Mouse (Mus musculus): ENCODE results near the gene Zc3h7b. TPM values are rescaled to one million over a fixed set of nuclear protein-coding genes. Genes with fewer than 3 reads are reported as not detected.
"Not testable (repeated sequence)": the region's sequence is repeated elsewhere in the genome, so short reads cannot be mapped to it uniquely, and the experiment has no call there.

Gene Zc3h7b
- total RNA-seq (2014; rRNA removed) (136 and 148 TPM in 2 replicates), polyA plus RNA-seq (2015; fragmentation: Nextera tagmentation; extraction: Ambion mirVana) (31.4 and 34.5 TPM in 2 replicates)

DNA sequence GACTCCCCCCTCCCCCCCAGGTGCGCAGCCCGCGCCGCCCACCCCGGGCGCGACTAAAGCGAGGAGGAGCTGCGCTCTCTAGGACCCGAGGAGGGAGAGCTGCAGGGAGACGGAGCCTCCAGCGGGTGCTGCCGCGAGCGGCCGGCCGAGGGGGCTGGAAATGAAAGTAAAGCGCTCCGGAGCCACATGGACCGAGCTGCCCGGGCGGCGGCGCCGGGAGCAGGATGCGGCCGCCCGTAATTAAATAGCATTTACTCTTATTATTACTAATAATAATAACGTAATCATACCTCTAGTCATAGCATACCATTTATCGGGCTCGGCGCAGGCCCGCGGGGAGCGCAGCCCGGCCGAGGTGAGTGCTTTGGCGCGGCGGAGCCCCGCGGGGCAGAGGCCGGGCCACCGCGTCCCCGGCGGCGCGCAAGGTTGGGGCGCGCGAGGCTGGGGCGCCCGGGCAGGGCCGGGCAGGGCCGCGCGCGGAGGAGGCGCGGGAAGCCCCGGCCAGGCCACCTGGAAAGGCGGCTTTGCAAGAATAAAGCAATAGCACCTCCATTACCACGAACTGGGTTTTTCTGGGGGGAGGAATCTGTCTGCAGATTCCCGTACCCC is at the start of gene Zc3h7b, which contains the start of gene Rangap1:
Zc3h7b (plus strand) TSS at position 66 of the 609 bp plus-strand sequence.
Rangap1 (minus strand) TSS at position 539 of the 609 bp plus-strand sequence.
- Histone ChIP-seq H3K4me3 (ENCODE audit: low read length) (peak within 1 kb of the TSS; percentile 80), H3K4me2 (ENCODE audit: low read depth, low read length) (peak within 1 kb of the TSS; percentile 77), H3K27ac (peak within 1 kb of the TSS; percentile 95), H3K27me3 (ENCODE audit: insufficient read depth, low read length) (no peaks in the 10 kb centered on the region), H3K9me3 (ENCODE audit: low read length) (no peaks in the 10 kb centered on the region), H3K9ac (replicated peaks; ENCODE audit: low read length) (peak within 1 kb of the TSS; percentile 95), H3K4me1 (ENCODE audit: insufficient read depth, low read length) (peaks cover 7% of the 10 kb centered on the region; the same call in 1 of the 2 replicates), H3K36me3 (ENCODE audit: insufficient read depth, low read length) (no peaks in the 10 kb centered on the region)
- ATAC-seq (peak; percentile 82), DNase-seq (ENCODE audit: low spot score) (peak; percentile 85)
- under 1% methylated on average over 64 of the region's 65 CpGs for WGBS
- TF ChIP-seq CTCF (IDR thresholded peaks at IDR 0.05; ENCODE audit: low read depth), result peak; percentile 23; the same call in 1 of the 2 replicates

- ATAC-seq (peak; percentile 82), DNase-seq (ENCODE audit: low spot score) (peak; percentile 78)
- TF ChIP-seq CTCF (IDR thresholded peaks at IDR 0.05; ENCODE audit: low read depth), result no peak
- Histone ChIP-seq H3K27ac (peak within 1 kb of the TSS; percentile 52; the same call in 1 of the 2 replicates), H3K9me3 (ENCODE audit: low read length) (no peaks in the 10 kb centered on the region), H3K4me1 (ENCODE audit: insufficient read depth, low read length) (peaks cover 9% of the 10 kb centered on the region), H3K9ac (replicated peaks; ENCODE audit: low read length) (0 out of 2 replicates have a peak within 1 kb of the TSS, but pooled peaks have one; percentile 18), H3K4me2 (ENCODE audit: low read depth, low read length) (0 out of 2 replicates have a peak within 1 kb of the TSS, but pooled peaks have one; percentile 8), H3K36me3 (ENCODE audit: insufficient read depth, low read length) (no peaks in the 10 kb centered on the region), H3K27me3 (ENCODE audit: insufficient read depth, low read length) (no peaks in the 10 kb centered on the region), H3K4me3 (ENCODE audit: low read length) (no peak within 1 kb of the TSS)
- 41% methylated on average over 7 of the region's 7 CpGs for WGBS
Observed at GRCm38 (mm10) chr15:81697175-81697574, 47.7 kb upstream of the Zc3h7b start, which contains the start of gene Chadl. Gene Chadl (minus strand): TSS chr15:81697287.

DNA sequence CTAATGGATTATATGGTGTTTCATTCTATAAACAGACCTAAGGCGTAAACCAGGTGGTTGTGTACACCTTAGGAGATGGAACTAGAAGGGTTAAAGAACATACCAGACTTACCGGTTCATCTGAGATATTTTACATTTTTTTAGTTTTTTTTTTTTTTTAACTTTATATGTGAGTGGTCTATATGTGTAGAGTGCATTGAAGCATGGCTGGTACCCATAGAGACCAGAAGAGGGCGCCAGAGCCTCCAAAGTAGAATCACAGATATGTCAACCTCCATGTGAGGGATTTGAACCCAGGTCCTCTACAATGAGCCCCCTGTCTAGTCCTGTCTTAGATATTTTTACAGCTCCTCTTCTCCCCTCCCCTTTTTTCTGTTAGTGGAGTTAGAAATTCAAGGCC is 47.0 kb upstream of the Zc3h7b start:
- TF ChIP-seq CTCF (IDR thresholded peaks at IDR 0.05; ENCODE audit: low read depth), result peak; percentile 65
- Histone ChIP-seq H3K4me3 (ENCODE audit: low read length) (no peak overlapping the region), H3K4me2 (ENCODE audit: low read depth, low read length) (no peak overlapping the region), H3K27ac (no peak overlapping the region; the same call in 1 of the 2 replicates), H3K9ac (replicated peaks; ENCODE audit: low read length) (no peak overlapping the region), H3K4me1 (ENCODE audit: insufficient read depth, low read length) (peaks cover 2% of the 10 kb centered on the region), H3K27me3 (ENCODE audit: insufficient read depth, low read length) (no peaks in the 10 kb centered on the region), H3K36me3 (ENCODE audit: insufficient read depth, low read length) (no peaks in the 10 kb centered on the region), H3K9me3 (ENCODE audit: low read length) (no peaks in the 10 kb centered on the region)
- WGBS, result 48% methylated on average over 3 of the region's 3 CpGs
- DNase-seq (ENCODE audit: low spot score) (peak; percentile 76), ATAC-seq (no peak)

GRCm38 (mm10) chr15:81698532-81698931 is 46.3 kb upstream of the Zc3h7b start:
- TF ChIP-seq CTCF (IDR thresholded peaks at IDR 0.05; ENCODE audit: low read depth), result no peak
- WGBS, result 79% methylated on average over 2 of the region's 2 CpGs
- Histone ChIP-seq H3K4me1 (ENCODE audit: insufficient read depth, low read length) (no peaks in the 10 kb centered on the region; the same call in 1 of the 2 replicates), H3K4me3 (ENCODE audit: low read length) (no peak overlapping the region), H3K9me3 (ENCODE audit: low read length) (no peaks in the 10 kb centered on the region), H3K9ac (replicated peaks; ENCODE audit: low read length) (no peak overlapping the region), H3K4me2 (ENCODE audit: low read depth, low read length) (no peak overlapping the region), H3K27me3 (ENCODE audit: insufficient read depth, low read length) (no peaks in the 10 kb centered on the region), H3K27ac (no peak overlapping the region), H3K36me3 (ENCODE audit: insufficient read depth, low read length) (peaks cover 4% of the 10 kb centered on the region; the same call in 1 of the 2 replicates)
- ATAC-seq, result no peak
- DNase-seq (ENCODE audit: low spot score), result no peak

DNA sequence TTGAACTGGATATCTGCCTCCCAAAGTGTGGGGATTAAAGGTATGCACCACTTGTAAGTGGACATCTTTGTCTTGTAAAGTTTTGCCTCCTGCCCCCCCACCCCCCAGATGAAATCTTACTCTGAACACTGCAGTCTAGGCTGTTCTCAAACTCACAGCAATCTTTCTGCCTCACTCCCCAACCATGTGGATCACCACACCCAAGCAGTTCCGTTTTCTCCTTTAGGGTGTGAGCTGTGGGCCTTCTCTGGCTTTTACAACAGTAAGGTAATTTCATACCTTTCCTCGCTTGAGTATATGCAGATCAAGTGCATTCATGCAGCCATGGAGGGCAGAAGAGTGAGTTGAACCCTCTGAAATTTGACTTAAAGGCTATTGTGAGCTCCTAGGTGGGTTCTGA is 44.7 kb upstream of the Zc3h7b start:
- Histone ChIP-seq H3K9ac (replicated peaks; ENCODE audit: low read length) (no peak overlapping the region), H3K27ac (no peak overlapping the region), H3K27me3 (ENCODE audit: insufficient read depth, low read length) (no peaks in the 10 kb centered on the region), H3K4me2 (ENCODE audit: low read depth, low read length) (no peak overlapping the region), H3K36me3 (ENCODE audit: insufficient read depth, low read length) (peaks cover 16% of the 10 kb centered on the region), H3K4me3 (ENCODE audit: low read length) (no peak overlapping the region), H3K9me3 (ENCODE audit: low read length) (no peaks in the 10 kb centered on the region), H3K4me1 (ENCODE audit: insufficient read depth, low read length) (no peaks in the 10 kb centered on the region)
- DNase-seq (ENCODE audit: low spot score) (no peak), ATAC-seq (no peak)
- TF ChIP-seq CTCF (IDR thresholded peaks at IDR 0.05; ENCODE audit: low read depth), result no peak
- WGBS, result 78% methylated on average over 2 of the region's 2 CpGs

GRCm38 (mm10) chr15:81700601-81701000 is 44.3 kb upstream of the Zc3h7b start:
- no peaks in the 10 kb centered on the region for H3K27me3 ChIP-seq (ENCODE audit: insufficient read depth, low read length)
- H3K27ac ChIP-seq, result no peak overlapping the region
- H3K9ac ChIP-seq (replicated peaks; ENCODE audit: low read length), result no peak overlapping the region
- H3K9me3 ChIP-seq (ENCODE audit: low read length), result no peaks in the 10 kb centered on the region
- no peak overlapping the region for H3K4me2 ChIP-seq (ENCODE audit: low read depth, low read length)
- DNase-seq (ENCODE audit: low spot score), result no peak
- TF ChIP-seq CTCF (IDR thresholded peaks at IDR 0.05; ENCODE audit: low read depth), result no peak
- no peaks in the 10 kb centered on the region for H3K4me1 ChIP-seq (ENCODE audit: insufficient read depth, low read length)
- ATAC-seq, result no peak
- WGBS, result 82% methylated on average over 8 of the region's 8 CpGs
- no peak overlapping the region for H3K4me3 ChIP-seq (ENCODE audit: low read length)
- peaks cover 20% of the 10 kb centered on the region for H3K36me3 ChIP-seq (ENCODE audit: insufficient read depth, low read length)

- peak; percentile 34 for TF ChIP-seq CTCF (IDR thresholded peaks at IDR 0.05; ENCODE audit: low read depth)
- peaks cover 28% of the 10 kb centered on the region for H3K36me3 ChIP-seq (ENCODE audit: insufficient read depth, low read length)
- WGBS, result 83% methylated on average over 4 of the region's 4 CpGs
- H3K27ac ChIP-seq; H3K4me2 ChIP-seq (ENCODE audit: low read depth, low read length); H3K9me3 ChIP-seq (ENCODE audit: low read length); H3K27me3 ChIP-seq (ENCODE audit: insufficient read depth, low read length); ATAC-seq; H3K4me3 ChIP-seq (ENCODE audit: low read length); H3K4me1 ChIP-seq (ENCODE audit: insufficient read depth, low read length); DNase-seq (ENCODE audit: low spot score); H3K9ac ChIP-seq (replicated peaks; ENCODE audit: low read length): not testable (repeated sequence)
Observed at GRCm38 (mm10) chr15:81701350-81701749, 43.5 kb upstream of the Zc3h7b start.
